Mouse (Mus musculus) megakaryocyte, embryonic 14.5 days (primary cell): Measurements from ENCODE around the gene Tctn1. TPM values are rescaled to one million over a fixed set of nuclear protein-coding genes. Genes with fewer than 3 reads are reported as not detected.

Source experiments
- H3K27me3 ChIP-seq: replicated peaks from 2 replicates; pipeline ENCODE3; 2012; ENCODE audit warnings: inconsistent platforms
- H3K36me3 ChIP-seq: replicated peaks from 2 replicates; pipeline ENCODE3; 2012; ENCODE audit warnings: low read length, inconsistent platforms, mixed read lengths
- H3K4me1 ChIP-seq: 2 replicates; pipeline ENCODE4 v1.6.1; 2012; ENCODE audit warnings: inconsistent platforms
- H3K4me3 ChIP-seq: replicated peaks from 2 replicates; pipeline ENCODE3; 2012; ENCODE audit warnings: moderate library complexity, mild to moderate bottlenecking, inconsistent platforms
- H3K9me3 ChIP-seq: 2 replicates; pipeline ENCODE4 v1.6.1; 2012; ENCODE audit warnings: inconsistent platforms
- FLI1 ChIP-seq: IDR thresholded peaks from 2 replicates; pipeline ENCODE4 v1.6.1; 2012; ENCODE audit warnings: low read length, inconsistent platforms, mixed read lengths
- GATA1 ChIP-seq: IDR thresholded peaks from 3 replicates; pipeline ENCODE4 v1.6.1; 2012; ENCODE audit warnings: mixed read lengths, low read length, inconsistent platforms, borderline replicate concordance
- polyA plus RNA-seq: library from polyadenylated mRNA; stranded (reverse); fragments of >175 nt; gene quantifications from 2 replicates; pipeline ENCODE4 v1.2.3, GENCODE M21; 2012; ENCODE audit warnings: low replicate concordance; ENCODE audit not compliant: insufficient read depth

Gene Tctn1
- polyA plus RNA-seq, 1 experiment: 3.2 TPM

DNA sequence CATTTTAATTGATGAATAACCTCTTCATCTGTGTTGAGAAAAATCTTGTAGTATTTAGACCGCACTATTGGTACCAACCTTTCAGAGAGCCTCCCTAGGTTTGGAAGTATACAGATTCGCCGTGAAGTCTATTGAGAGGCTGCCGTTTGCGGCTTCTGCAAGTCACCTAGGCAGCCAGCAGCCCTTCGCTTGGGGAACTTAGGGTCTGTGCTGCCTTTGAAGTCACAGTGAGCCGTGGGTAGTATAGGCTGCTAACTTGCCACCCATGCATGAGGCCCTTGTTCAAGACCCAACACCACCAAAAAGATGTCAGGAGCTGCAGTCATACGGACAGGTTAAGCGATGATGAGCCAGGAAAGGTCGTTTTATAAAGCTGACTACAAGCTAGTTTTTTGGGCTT, 21.9 kb upstream of the Tctn1 start:
- TF ChIP-seq GATA1 (no peak), FLI1 (no peak)
- peaks cover 50% of the 10 kb centered on the region for H3K4me1 ChIP-seq
- H3K36me3 ChIP-seq: peaks cover 30% of the 10 kb centered on the region
- H3K4me3 ChIP-seq: peak overlapping the region; percentile 46
- H3K9me3 ChIP-seq: no peaks in the 10 kb centered on the region
- no peaks in the 10 kb centered on the region for H3K27me3 ChIP-seq

DNA sequence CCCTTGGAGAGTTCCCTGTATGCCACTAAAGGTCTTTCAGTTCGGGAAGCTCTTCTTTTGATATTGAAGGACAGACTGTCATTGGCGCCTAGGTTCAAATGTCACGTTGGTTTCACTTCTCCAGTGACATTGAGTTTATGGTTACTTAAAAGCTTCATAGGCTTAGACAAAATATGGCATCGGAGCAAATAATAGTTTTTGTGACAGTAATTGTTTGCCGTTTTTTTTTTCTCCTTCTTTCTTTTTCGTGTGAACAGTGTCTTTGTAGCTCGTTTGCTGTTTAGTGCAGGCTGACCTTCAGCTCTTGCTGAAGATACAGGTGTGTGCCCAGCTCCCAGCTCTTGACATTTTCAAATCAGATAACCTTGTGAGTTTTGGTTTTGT, 21.5 kb upstream of the Tctn1 start:
- no peak for TF ChIP-seq GATA1
- TF ChIP-seq FLI1: no peak
- peak overlapping the region; percentile 100 for H3K4me3 ChIP-seq

DNA sequence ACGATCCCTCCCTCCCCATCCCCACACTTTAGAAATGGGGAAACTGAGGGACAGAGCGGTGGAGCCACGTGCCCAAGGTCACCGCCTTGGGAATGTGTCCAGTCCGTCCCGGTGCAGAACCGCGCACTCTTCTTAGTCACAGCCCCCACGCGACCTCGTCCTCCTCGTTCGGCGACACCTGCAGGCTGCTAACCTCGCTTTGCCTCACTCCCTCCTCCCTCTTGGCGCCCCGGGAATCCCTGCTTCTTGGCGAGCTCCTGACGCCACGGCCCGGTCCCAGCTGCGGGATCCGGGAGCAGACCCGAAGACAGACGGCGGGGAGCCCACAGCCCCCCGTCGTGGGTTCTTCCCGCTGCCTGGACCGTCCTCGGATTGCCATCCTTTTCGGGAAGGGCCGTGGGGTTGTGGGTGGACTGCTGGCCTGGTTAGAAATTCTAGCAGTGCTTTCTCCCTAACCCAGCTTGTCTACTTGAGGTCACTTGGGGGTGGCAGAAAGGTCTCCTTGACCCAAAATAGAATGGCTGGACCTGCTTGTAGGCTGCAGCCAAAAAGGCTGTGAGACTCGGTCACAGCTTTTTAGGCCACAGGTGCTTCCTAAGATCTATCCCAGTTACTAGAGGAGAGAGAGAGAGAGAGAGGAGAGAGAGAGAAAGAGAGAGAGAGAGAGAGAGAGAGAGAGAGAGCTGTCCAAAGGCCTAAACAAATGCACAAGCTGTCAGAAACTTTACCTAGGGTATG, 20.9 kb upstream of the Tctn1 start:
- Histone ChIP-seq H3K4me3 (peak overlapping the region; percentile 100), H3K27me3 (peaks cover 5% of the 10 kb centered on the region), H3K4me1 (peaks cover 53% of the 10 kb centered on the region), H3K36me3 (peaks cover 27% of the 10 kb centered on the region), H3K9me3 (no peaks in the 10 kb centered on the region)
- TF ChIP-seq FLI1: no peak
- TF ChIP-seq GATA1: no peak

More for the DNA sequence above, 21.5 kb upstream of the Tctn1 start:
- Histone ChIP-seq H3K4me1 (peaks cover 49% of the 10 kb centered on the region), H3K27me3 (peaks cover 3% of the 10 kb centered on the region), H3K9me3 (no peaks in the 10 kb centered on the region), H3K36me3 (peaks cover 27% of the 10 kb centered on the region)

DNA sequence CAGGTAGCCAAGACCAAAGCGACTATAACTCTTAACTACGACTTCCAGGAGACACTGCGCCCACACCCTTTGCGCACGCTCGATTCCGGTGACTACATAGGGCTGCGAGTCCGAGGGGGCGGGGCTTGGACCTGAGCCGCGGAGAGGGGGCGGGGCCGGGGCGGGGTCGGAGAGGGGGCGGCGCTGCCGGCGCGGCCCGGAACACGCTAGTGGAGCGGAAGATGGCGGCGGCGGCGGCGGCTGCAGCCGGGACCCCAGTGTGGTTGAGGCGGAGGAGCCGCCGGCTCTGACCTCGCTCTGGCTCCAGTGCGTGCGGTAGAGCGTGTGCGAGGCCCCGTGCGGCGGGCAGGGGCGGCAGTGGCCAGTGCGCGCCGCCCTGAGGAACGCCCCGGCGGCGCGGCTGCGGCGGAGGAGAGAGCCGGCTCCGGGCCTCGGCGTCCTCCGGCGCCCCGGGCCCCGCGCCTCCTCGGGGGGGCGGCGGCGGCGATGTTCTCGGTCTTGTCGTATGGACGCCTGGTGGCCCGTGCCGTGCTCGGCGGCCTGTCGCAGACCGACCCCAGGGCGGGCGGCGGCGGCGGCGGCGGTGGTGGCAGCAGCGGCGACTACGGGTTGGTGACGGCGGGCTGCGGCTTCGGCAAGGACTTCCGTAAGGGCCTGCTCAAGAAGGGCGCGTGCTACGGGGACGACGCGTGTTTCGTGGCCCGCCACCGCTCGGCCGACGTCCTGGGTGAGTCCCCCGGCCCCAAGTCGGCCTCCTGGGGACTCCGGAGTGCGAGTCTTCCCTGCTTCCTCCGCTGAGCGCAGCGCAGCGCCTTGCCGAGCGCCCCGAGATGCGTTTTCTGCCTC, 20.1 kb upstream of the Tctn1 start, which contains the start of gene Pptc7:
Gene Pptc7, plus strand, starts transcription at position 183 of the 846 bp plus-strand sequence.
- Histone ChIP-seq H3K4me1 (peaks cover 53% of the 10 kb centered on the region), H3K27me3 (peaks cover 7% of the 10 kb centered on the region), H3K4me3 (peak within 1 kb of the TSS; percentile 100), H3K9me3 (no peaks in the 10 kb centered on the region), H3K36me3 (peaks cover 22% of the 10 kb centered on the region)
- no peak for TF ChIP-seq FLI1
- no peak for TF ChIP-seq GATA1

DNA sequence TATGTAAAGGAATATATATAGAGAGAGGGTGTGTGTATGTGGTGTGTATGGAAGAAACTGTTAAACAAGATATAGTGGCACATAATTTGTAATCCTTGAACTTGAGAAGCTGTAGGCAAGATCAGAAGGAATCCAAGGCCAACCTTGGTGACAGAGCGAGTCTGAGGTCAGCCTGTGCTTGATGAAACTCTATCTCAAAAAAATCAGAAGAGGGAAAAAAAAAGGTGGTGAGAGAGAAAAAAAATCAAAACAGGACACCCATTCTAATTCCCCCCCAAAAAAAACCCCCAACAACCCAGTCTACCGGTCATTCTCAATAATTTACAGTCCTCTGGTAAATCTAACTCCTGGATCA, 19.5 kb upstream of the Tctn1 start:
- peaks cover 17% of the 10 kb centered on the region for H3K36me3 ChIP-seq
- peaks cover 7% of the 10 kb centered on the region for H3K27me3 ChIP-seq
- no peaks in the 10 kb centered on the region for H3K9me3 ChIP-seq
- TF ChIP-seq FLI1 (no peak), GATA1 (no peak)
- peaks cover 48% of the 10 kb centered on the region for H3K4me1 ChIP-seq
- peak overlapping the region; percentile 100 for H3K4me3 ChIP-seq

DNA sequence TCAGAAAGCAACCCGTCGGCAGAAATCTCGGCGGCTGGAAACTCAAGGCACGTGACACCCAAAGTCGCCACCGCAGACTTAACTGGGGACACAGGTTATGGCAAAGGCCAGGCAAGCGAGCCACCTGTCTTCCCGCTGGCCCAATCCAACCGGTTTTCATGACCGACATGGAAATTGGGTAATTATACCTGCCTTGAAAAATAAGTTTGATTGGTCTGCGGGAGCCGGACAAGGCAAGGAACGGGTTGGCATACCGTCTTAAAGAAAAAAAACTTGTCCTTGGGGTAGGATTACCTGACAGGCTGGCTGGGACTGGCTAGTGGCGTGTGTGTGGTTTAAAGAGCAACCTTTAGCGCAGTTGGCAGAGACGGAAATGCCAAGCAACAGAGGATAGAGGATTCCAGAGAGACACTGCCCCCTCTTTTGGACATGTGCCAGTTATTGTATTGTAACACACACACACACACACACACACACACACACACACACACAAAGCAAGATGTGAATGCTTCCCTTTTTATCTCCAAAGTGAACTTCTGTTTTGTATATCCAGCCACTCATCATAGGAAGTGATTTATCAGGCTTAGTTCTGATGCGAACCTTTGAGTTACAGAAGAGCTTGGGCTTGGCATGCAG, 16.7 kb upstream of the Tctn1 start:
- H3K9me3 ChIP-seq: no peaks in the 10 kb centered on the region
- peaks cover 32% of the 10 kb centered on the region for H3K4me1 ChIP-seq
- H3K27me3 ChIP-seq: peaks cover 7% of the 10 kb centered on the region
- H3K36me3 ChIP-seq: no peaks in the 10 kb centered on the region
- no peak for TF ChIP-seq GATA1
- TF ChIP-seq FLI1: no peak
- H3K4me3 ChIP-seq: no peak overlapping the region

DNA sequence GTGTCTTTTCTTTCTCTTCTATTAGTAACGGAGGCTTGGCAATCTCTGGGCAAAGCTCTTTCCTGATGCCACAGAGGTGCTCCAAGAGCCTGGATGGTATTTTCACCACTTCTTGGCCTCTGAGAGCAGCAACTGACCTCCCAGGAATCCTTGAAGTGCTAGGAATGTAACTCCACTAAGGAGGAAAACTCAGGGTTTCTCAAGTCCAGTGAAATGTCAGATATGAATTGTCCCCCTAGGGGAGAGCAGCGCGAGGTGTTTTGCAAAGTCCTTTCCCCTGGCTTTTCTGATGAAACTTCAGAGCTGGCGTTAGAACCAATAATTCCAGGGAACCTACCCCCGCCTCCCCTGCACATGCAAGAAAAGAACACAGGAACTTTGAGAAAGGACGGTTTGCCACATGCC, 16.2 kb upstream of the Tctn1 start:
- no peaks in the 10 kb centered on the region for H3K9me3 ChIP-seq
- H3K4me1 ChIP-seq: peaks cover 27% of the 10 kb centered on the region
- no peak for TF ChIP-seq GATA1
- no peak for TF ChIP-seq FLI1
- no peaks in the 10 kb centered on the region for H3K36me3 ChIP-seq
- H3K27me3 ChIP-seq: peaks cover 9% of the 10 kb centered on the region
- no peak overlapping the region for H3K4me3 ChIP-seq

DNA sequence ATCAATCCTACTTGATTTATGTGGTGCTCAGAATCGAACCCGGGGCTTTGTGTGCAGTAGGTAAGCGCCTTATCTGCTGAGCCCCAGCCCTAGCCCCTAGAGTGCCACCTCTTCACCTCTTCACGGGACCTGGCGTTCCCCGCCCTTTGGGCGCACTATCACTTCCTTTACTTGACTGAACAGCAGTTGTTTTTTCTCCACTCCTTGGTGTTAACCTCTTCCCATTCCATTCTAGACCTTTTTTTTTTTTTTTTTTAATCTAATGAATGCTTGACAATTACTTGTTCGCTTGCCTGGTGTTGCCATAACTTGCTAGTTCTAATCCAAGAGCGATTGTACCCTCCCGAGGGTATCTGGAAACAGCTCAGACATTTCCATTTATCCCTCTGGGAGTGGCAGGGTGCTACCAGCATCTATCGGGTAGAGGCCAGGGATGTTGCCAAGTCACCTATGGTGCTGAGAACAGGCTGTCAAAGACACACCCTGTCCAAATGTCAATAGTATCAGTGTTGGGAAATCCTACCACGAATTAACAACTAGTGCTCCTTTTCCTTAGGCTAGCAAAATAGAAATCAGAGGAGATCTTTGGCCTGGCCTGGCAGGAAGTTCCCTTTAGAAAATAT, 15.7 kb upstream of the Tctn1 start:
- Histone ChIP-seq H3K27me3 (peaks cover 11% of the 10 kb centered on the region), H3K4me3 (no peak overlapping the region), H3K9me3 (no peaks in the 10 kb centered on the region), H3K36me3 (no peaks in the 10 kb centered on the region), H3K4me1 (peaks cover 23% of the 10 kb centered on the region)
- TF ChIP-seq GATA1 (no peak), FLI1 (no peak)

DNA sequence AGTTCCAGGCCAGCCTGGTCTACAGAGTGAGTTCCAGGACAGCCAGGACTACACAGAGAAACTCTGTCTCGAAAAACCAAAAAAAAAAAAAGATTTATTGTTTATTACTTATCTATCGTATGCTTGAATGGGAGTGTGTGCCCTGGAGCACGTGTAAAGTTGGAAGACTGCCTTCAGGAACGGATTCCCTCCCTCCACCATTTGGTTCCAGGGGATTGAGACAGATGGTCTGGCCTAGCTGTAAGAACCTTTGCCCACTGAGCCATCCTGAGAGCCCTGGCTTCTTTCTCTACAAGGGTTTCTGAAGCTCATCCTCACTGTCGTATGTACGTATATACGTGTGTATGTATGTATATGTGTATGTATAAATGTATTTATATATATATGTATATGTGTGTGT, 14.7 kb upstream of the Tctn1 start:
- no peaks in the 10 kb centered on the region for H3K36me3 ChIP-seq
- H3K4me1 ChIP-seq: peaks cover 27% of the 10 kb centered on the region
- H3K4me3 ChIP-seq: no peak overlapping the region
- peaks cover 15% of the 10 kb centered on the region for H3K27me3 ChIP-seq
- H3K9me3 ChIP-seq: no peaks in the 10 kb centered on the region
- no peak for TF ChIP-seq FLI1
- TF ChIP-seq GATA1: no peak

DNA sequence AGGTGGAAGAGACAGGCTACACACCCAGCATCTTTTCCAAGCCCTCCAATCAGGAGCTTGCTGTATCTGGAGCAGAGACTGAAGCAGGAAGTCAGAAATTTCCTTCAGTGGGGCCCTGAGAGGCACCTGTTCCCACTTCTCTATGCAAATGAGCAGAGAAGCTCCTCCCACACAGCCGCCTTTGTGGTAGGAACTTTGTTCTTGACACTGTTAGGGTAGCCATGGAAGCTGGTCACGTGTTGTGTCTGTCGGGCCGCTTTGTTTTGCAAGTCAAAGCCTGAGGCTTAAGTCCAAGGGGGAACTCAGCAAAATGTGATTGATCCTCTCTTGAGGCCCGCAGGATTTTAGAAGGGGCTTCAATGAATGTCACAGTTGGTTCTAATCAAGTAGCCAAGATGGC, 10.5 kb upstream of the Tctn1 start:
- H3K9me3 ChIP-seq: no peaks in the 10 kb centered on the region
- peaks cover 10% of the 10 kb centered on the region for H3K27me3 ChIP-seq
- H3K4me3 ChIP-seq: no peak overlapping the region
- TF ChIP-seq FLI1 (no peak), GATA1 (no peak)
- H3K4me1 ChIP-seq: peaks cover 18% of the 10 kb centered on the region
- no peaks in the 10 kb centered on the region for H3K36me3 ChIP-seq
